Mouse (Mus musculus): ENCODE measurements around the gene Gm10912. TPM values are rescaled to one million over a fixed set of nuclear protein-coding genes. Genes with fewer than 3 reads are reported as not detected.
"Not testable (repeated sequence)": the region's sequence is repeated elsewhere in the genome, so short reads cannot be mapped to it uniquely, and the experiment has no call there.

Gene Gm10912
- polyA plus RNA-seq, 1 experiment from 2014 or later = not detected

GRCm38 (mm10) chr2:104038236-104038635, 27.4 kb upstream of the Gm10912 start:
- Histone ChIP-seq H3K4me3 (replicated peaks) (no peak overlapping the region), H3K4me2 (no peak overlapping the region), H3K27ac (no peak overlapping the region), H3K9me3 (no peaks in the 10 kb centered on the region), H3K4me1 (replicated peaks) (no peaks in the 10 kb centered on the region), H3K27me3 (no peaks in the 10 kb centered on the region), H3K9ac (replicated peaks) (no peak overlapping the region), H3K36me3 (peaks cover 72% of the 10 kb centered on the region)
- ATAC-seq (ENCODE audit: insufficient number of reproducible peaks, insufficient read depth, low FRiP score, low TSS enrichment, low read depth) = no peak
- 71% methylated on average over 2 of the region's 2 CpGs for WGBS

GRCm38 (mm10) chr2:104041632-104042031, 24.0 kb upstream of the Gm10912 start:
- no peak for ATAC-seq (ENCODE audit: insufficient number of reproducible peaks, insufficient read depth, low FRiP score, low TSS enrichment, low read depth)
- Histone ChIP-seq H3K4me1 (replicated peaks) (no peaks in the 10 kb centered on the region), H3K27me3 (no peaks in the 10 kb centered on the region), H3K27ac (no peak overlapping the region), H3K9ac (replicated peaks) (no peak overlapping the region), H3K4me2 (no peak overlapping the region), H3K36me3 (peaks cover 62% of the 10 kb centered on the region), H3K4me3 (replicated peaks) (no peak overlapping the region), H3K9me3 (no peaks in the 10 kb centered on the region)
- 86% methylated on average over 5 of the region's 5 CpGs for WGBS

- no peaks in the 10 kb centered on the region for H3K27me3 ChIP-seq
- H3K36me3 ChIP-seq = peaks cover 57% of the 10 kb centered on the region
- ATAC-seq (ENCODE audit: insufficient number of reproducible peaks, insufficient read depth, low FRiP score, low TSS enrichment, low read depth) = no peak
- H3K4me3 ChIP-seq (replicated peaks) = no peak overlapping the region
- WGBS = 95% methylated on average over 15 of the region's 15 CpGs
- H3K27ac ChIP-seq = no peak overlapping the region
- no peak overlapping the region for H3K4me2 ChIP-seq
- no peaks in the 10 kb centered on the region for H3K9me3 ChIP-seq
- H3K9ac ChIP-seq (replicated peaks) = no peak overlapping the region
- H3K4me1 ChIP-seq (replicated peaks) = no peaks in the 10 kb centered on the region
Measured at GRCm38 (mm10) chr2:104042766-104043165, 22.9 kb upstream of the Gm10912 start.

- Histone ChIP-seq H3K9ac (replicated peaks) (no peak overlapping the region), H3K9me3 (no peaks in the 10 kb centered on the region), H3K4me1 (replicated peaks) (no peaks in the 10 kb centered on the region), H3K36me3 (peaks cover 66% of the 10 kb centered on the region), H3K4me3 (replicated peaks) (no peak overlapping the region), H3K27ac (no peak overlapping the region), H3K4me2 (no peak overlapping the region), H3K27me3 (no peaks in the 10 kb centered on the region)
- ATAC-seq (ENCODE audit: insufficient number of reproducible peaks, insufficient read depth, low FRiP score, low TSS enrichment, low read depth) = no peak
- WGBS = 49% methylated on average over 5 of the region's 5 CpGs
Measured at GRCm38 (mm10) chr2:104043624-104044478, 21.8 kb upstream of the Gm10912 start.

- no peak overlapping the region for H3K4me3 ChIP-seq (replicated peaks)
- H3K9ac ChIP-seq (replicated peaks) = no peak overlapping the region
- H3K27me3 ChIP-seq = no peaks in the 10 kb centered on the region
- no peak for ATAC-seq (ENCODE audit: insufficient number of reproducible peaks, insufficient read depth, low FRiP score, low TSS enrichment, low read depth)
- no peak overlapping the region for H3K27ac ChIP-seq
- WGBS = 74% methylated on average over 1 of the region's 1 CpGs
- H3K4me2 ChIP-seq = no peak overlapping the region
- peaks cover 63% of the 10 kb centered on the region for H3K36me3 ChIP-seq
- H3K9me3 ChIP-seq = no peaks in the 10 kb centered on the region
- no peaks in the 10 kb centered on the region for H3K4me1 ChIP-seq (replicated peaks)
Measured at GRCm38 (mm10) chr2:104044479-104045080, 21.0 kb upstream of the Gm10912 start.

DNA sequence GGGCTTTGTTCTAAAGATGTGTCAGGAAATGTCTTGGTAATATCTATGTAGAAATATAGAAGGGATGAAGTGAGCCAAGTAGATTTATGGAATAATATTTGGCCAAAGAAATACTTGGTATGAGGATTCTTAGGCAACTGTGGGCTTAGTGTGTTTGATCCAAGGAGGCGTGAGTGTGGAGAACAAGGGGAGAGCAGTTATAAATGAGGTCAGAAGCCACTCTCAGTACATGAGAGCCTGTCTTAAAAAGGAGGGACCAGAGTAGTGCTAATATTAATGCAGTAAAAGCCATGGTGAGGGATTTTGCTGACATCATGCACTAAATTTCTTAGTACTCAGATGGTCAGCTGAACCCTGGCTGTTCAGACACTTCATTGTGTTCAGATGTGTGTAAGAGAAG, 7.2 kb upstream of the Gm10912 start:
- WGBS = 89% methylated on average over 1 of the region's 1 CpGs
- Histone ChIP-seq H3K9ac (replicated peaks) (no peak overlapping the region), H3K4me1 (replicated peaks) (no peaks in the 10 kb centered on the region), H3K9me3 (no peaks in the 10 kb centered on the region), H3K4me3 (replicated peaks) (no peak overlapping the region), H3K36me3 (peaks cover 53% of the 10 kb centered on the region), H3K27me3 (no peaks in the 10 kb centered on the region), H3K27ac (no peak overlapping the region), H3K4me2 (no peak overlapping the region)
- ATAC-seq (ENCODE audit: insufficient number of reproducible peaks, insufficient read depth, low FRiP score, low TSS enrichment, low read depth) = no peak

- H3K4me1 ChIP-seq (replicated peaks) = no peaks in the 10 kb centered on the region
- no peak overlapping the region for H3K9ac ChIP-seq (replicated peaks)
- no peak for ATAC-seq (ENCODE audit: insufficient number of reproducible peaks, insufficient read depth, low FRiP score, low TSS enrichment, low read depth)
- no peaks in the 10 kb centered on the region for H3K27me3 ChIP-seq
- H3K4me2 ChIP-seq = no peak overlapping the region
- H3K4me3 ChIP-seq (replicated peaks) = no peak overlapping the region
- peaks cover 47% of the 10 kb centered on the region for H3K36me3 ChIP-seq
- H3K27ac ChIP-seq = no peak overlapping the region
- H3K9me3 ChIP-seq = no peaks in the 10 kb centered on the region
- 92% methylated on average over 4 of the region's 4 CpGs for WGBS
Measured at GRCm38 (mm10) chr2:104058954-104059353, 6.7 kb upstream of the Gm10912 start.

DNA sequence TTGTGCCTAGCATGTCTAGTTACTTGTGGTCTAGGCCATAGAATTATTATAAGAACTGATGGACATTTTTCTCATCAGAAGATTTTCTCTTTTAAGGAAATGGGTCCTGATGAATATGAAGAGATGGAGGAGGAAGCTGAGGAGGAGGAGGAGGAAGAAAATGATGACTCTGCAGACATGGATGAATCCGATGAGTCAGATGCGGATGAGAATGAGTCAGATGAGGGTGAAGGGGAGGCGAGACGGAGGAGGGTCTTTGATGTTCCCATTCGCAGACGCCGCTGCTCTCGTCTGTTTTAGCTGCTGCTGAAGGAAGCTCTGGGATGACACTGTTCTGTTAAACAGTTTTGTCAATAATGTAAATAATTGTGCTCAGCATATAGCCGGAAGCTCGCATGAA, 5.8 kb upstream of the Gm10912 start:
- Histone ChIP-seq H3K27ac (no peak overlapping the region), H3K27me3 (no peaks in the 10 kb centered on the region), H3K36me3 (peaks cover 39% of the 10 kb centered on the region), H3K9me3 (no peaks in the 10 kb centered on the region), H3K9ac (replicated peaks) (no peak overlapping the region), H3K4me3 (replicated peaks) (no peak overlapping the region), H3K4me2 (no peak overlapping the region), H3K4me1 (replicated peaks) (no peaks in the 10 kb centered on the region)
- ATAC-seq (ENCODE audit: insufficient number of reproducible peaks, insufficient read depth, low FRiP score, low TSS enrichment, low read depth) = no peak
- WGBS = 81% methylated on average over 10 of the region's 10 CpGs

DNA sequence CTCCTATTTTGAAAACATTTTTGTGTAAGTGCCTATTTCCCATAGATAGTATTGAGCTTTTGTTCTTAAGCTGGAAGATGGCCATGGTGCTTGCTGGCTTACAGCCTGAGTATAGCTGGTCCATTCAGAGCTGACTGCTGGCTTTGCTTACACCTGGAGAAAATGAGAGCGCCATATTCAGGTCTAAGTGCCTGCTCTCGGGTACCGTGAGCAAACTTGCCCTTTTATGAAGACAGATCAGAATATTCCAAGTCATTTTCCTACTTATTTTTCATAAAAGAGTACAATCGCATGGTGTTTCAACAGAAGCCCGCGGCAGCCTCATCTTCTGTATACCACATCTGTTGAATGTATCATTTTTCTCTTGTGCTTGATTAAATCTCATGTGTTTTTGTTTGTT, 4.6 kb upstream of the Gm10912 start:
- H3K9me3 ChIP-seq = no peaks in the 10 kb centered on the region
- WGBS = 96% methylated on average over 6 of the region's 6 CpGs
- no peak overlapping the region for H3K4me2 ChIP-seq
- peaks cover 31% of the 10 kb centered on the region for H3K36me3 ChIP-seq
- no peak for ATAC-seq (ENCODE audit: insufficient number of reproducible peaks, insufficient read depth, low FRiP score, low TSS enrichment, low read depth)
- H3K4me3 ChIP-seq (replicated peaks) = no peak overlapping the region
- H3K27ac ChIP-seq = no peak overlapping the region
- H3K27me3 ChIP-seq = no peaks in the 10 kb centered on the region
- H3K9ac ChIP-seq (replicated peaks) = no peak overlapping the region
- no peaks in the 10 kb centered on the region for H3K4me1 ChIP-seq (replicated peaks)

- Histone ChIP-seq H3K36me3 (peaks cover 30% of the 10 kb centered on the region), H3K27me3 (no peaks in the 10 kb centered on the region), H3K4me1 (replicated peaks) (no peaks in the 10 kb centered on the region), H3K4me3 (replicated peaks) (no peak overlapping the region), H3K9me3 (no peaks in the 10 kb centered on the region), H3K4me2 (no peak overlapping the region), H3K27ac (no peak overlapping the region), H3K9ac (replicated peaks) (no peak overlapping the region)
- ATAC-seq (ENCODE audit: insufficient number of reproducible peaks, insufficient read depth, low FRiP score, low TSS enrichment, low read depth) = no peak
Measured at GRCm38 (mm10) chr2:104062665-104063064, 3.0 kb upstream of the Gm10912 start.

- H3K4me1 ChIP-seq (replicated peaks) = no peaks in the 10 kb centered on the region
- no peaks in the 10 kb centered on the region for H3K9me3 ChIP-seq
- H3K4me2 ChIP-seq = no peak overlapping the region
- no peak overlapping the region for H3K27ac ChIP-seq
- WGBS = 80% methylated on average over 2 of the region's 2 CpGs
- no peaks in the 10 kb centered on the region for H3K27me3 ChIP-seq
- H3K4me3 ChIP-seq (replicated peaks) = no peak overlapping the region
- no peak overlapping the region for H3K9ac ChIP-seq (replicated peaks)
- no peak for ATAC-seq (ENCODE audit: insufficient number of reproducible peaks, insufficient read depth, low FRiP score, low TSS enrichment, low read depth)
- H3K36me3 ChIP-seq = peaks cover 22% of the 10 kb centered on the region
Measured at GRCm38 (mm10) chr2:104064152-104064551, 1.5 kb upstream of the Gm10912 start.

DNA sequence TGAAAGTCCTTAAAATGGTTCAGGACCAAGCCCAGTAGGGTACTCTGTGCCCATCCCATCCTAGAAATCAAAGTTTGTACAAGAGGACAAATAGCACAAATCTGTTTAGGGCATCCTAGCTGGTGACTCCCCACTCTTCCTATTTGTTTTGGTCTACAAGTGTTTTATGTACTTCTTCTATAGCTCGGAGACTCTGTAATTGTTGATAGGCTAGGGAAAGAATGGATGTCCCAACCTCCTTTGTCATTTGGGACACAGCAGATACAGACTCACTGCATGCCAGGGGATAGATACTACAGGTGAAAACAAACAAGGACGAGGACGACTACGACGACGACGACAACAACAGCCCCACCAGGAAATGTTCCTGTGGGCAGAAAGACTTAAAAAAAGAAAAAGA, 2.8 kb downstream of the Gm10912 start, which contains the start of gene Gm10799:
TSS of gene Gm10799 (minus strand) at position 101 of the 400 bp plus-strand sequence.
- 91% methylated on average over 7 of the region's 7 CpGs for WGBS
- not testable (repeated sequence) for H3K4me2 ChIP-seq; H3K27ac ChIP-seq; H3K9me3 ChIP-seq; H3K36me3 ChIP-seq; ATAC-seq (ENCODE audit: insufficient number of reproducible peaks, insufficient read depth, low FRiP score, low TSS enrichment, low read depth); H3K4me3 ChIP-seq (replicated peaks); H3K27me3 ChIP-seq; H3K9ac ChIP-seq (replicated peaks); H3K4me1 ChIP-seq (replicated peaks)
